Mouse (Mus musculus): ENCODE data around the gene Mlec.

DNA sequence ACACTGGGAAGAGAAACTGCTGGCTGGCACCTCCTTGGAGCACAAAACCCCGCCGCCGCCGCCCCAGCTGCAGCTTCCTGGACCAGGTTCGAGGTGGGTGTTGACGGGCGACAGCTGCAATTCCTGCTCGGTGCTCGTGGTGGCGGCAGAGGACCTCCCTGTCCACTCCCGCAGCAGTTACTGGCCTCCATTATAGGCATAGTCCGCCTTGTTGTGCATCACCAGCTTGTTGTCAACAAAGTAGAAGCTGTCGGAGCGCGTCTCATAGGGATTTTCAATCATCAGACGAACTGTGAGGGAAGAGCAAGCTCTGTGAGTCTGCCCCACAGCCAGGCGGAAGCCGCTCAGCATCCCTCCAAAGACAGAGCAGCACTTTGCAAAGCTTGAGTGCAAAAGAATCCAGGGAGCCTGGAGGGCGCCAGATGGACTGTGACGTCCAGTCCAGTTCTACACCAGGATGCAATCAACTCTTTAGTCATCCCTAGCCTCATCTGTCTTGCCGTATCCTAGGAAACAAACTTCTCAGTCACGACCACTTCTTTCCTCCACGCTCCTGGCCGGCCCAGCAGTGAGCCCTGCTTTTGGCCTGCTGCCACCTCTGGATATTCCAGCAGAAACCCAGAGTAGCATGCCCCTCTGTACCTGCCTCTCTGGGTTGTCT is 32.6 kb downstream of the Mlec start:
- peak; percentile 92 for TF ChIP-seq CTCF (IDR thresholded peaks at IDR 0.05; ENCODE audit: extremely low read depth, insufficient read depth, low read length)
- no peak for TF ChIP-seq POLR2A (IDR thresholded peaks at IDR 0.05; ENCODE audit: extremely low read depth, insufficient read depth, low read length)
